Mouse (Mus musculus): Measurements from ENCODE around the gene Olfr893. TPM values are rescaled to one million over a fixed set of nuclear protein-coding genes. Genes with fewer than 3 reads are reported as not detected.
"Not testable (repeated sequence)": the region's sequence is repeated elsewhere in the genome, so short reads cannot be mapped to it uniquely, and the experiment has no call there.

Gene Olfr893
- polyA plus RNA-seq (2012; ENCODE audit: insufficient read depth, insufficient read length, missing spikeins): not detected in 2 replicates

DNA sequence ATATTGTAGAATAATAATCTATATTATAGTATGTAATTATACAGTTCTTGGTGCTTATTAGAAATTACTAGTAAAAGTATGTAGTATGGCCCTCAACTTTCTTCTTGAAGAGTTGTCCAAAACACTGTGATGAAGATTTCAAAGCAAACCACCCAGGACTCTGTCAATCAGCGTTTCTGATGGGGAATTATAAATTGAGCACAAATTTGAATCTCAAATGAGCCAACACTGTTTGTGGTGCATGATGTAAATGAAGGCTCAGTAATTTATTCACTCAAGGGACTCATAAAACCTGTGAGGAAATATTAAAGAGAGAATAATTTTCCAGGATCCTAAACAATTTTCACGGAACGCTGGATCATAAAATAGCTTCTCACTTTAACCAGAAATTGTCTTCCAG, at the start of gene Olfr893:
Gene Olfr893 (plus strand): TSS at position 301 of the 400 bp plus-strand sequence.
- no peaks in the 10 kb centered on the region for H3K4me1 ChIP-seq (ENCODE audit: control insufficient read depth, insufficient read depth, insufficient read length, low read length)
- no peak within 1 kb of the TSS for H3K27ac ChIP-seq (replicated peaks; ENCODE audit: low read depth, low read length)
- no peak within 1 kb of the TSS for H3K4me3 ChIP-seq (ENCODE audit: insufficient read depth, low read depth, low read length)

DNA sequence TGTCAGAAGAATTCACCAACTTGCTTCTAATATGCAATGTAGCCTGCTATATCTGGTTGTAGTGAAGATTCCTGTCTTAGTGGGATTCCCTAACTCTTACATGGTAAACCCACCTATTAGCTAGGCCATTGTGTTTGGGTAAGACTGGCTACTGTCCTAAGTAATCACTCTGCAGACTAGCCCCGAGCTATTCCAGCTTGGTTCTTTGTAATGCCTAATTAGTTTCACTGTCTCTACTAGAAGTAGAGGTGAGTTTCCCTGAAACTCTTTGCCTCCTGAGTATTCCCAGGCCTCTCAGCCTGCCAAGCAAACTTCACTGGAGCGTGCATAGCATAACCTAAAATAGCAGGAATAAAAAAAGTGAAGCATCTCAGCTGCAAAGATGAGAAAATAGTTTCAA, 39.8 kb upstream of the Olfr893 start:
- not testable (repeated sequence) for H3K4me1 ChIP-seq (ENCODE audit: control insufficient read depth, insufficient read depth, insufficient read length, low read length); H3K4me3 ChIP-seq (ENCODE audit: insufficient read depth, low read depth, low read length); H3K27ac ChIP-seq (replicated peaks; ENCODE audit: low read depth, low read length)

DNA sequence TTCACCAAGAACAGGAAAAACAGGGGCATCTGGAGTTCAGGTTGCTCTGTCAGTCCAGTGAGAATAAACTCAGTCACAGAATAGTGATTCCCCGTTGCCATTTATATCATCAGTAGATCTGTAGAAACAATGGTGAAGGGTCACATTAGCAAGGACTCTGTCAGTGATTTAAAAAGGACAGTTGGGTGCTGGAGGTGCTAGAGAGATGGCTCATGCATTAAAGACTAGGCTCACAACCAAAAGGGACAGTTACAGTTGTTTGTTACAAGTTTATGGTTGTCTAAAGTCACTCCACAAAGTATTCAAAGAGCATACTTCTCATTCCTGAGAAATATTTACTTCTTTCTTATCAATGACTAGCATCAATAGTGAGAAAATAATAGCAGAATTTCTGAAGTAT, 27.4 kb upstream of the Olfr893 start, which contains the start of gene Olfr891:
Gene Olfr891 (minus strand): TSS at position 101 of the 400 bp plus-strand sequence.
- Histone ChIP-seq H3K4me3 (ENCODE audit: insufficient read depth, low read depth, low read length) (no peak within 1 kb of the TSS), H3K4me1 (ENCODE audit: control insufficient read depth, insufficient read depth, insufficient read length, low read length) (no peaks in the 10 kb centered on the region), H3K27ac (replicated peaks; ENCODE audit: low read depth, low read length) (no peak within 1 kb of the TSS)

DNA sequence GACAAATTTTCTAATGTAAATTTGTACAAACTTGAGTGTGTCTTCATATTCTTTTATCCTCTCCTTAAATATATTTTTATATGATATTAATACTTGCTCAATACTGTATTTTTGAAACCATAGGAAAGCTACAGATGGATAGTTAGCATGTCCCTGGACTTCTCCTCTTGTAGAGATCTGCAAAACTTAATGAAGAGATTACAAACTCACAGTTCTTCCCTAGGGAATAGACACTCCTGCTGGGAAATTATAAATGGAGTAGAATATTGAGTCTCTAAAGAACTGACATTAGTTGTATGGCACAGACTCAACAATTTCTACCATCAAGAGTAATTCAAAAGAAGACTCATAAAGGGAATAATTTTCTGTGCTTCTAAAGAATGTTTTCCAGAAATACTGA, 9.6 kb downstream of the Olfr893 start, which contains the start of gene Olfr894:
Gene Olfr894 (plus strand): TSS at position 301 of the 400 bp plus-strand sequence.
- no peak within 1 kb of the TSS for H3K4me3 ChIP-seq (ENCODE audit: insufficient read depth, low read depth, low read length)
- H3K4me1 ChIP-seq (ENCODE audit: control insufficient read depth, insufficient read depth, insufficient read length, low read length): no peaks in the 10 kb centered on the region
- no peak within 1 kb of the TSS for H3K27ac ChIP-seq (replicated peaks; ENCODE audit: low read depth, low read length)

DNA sequence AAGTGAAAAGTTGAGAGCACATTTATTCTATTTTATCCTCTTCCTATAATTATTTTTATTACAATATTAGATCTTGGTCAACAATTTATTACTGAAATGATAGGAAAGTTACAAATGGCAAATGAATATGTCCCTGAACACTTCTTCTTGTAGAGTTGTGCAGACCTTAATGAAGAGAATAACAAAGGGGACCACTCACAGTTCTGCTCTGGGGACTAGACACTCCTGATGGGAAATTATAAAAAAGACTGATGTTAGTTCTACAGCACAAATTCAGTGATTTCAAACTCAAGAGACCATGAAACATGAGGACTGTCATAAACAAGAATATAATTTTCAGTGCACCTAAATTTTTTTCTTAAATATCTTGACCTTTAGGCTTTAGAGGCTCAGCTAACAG, 44.3 kb downstream of the Olfr893 start, which contains the start of gene Olfr143:
Gene Olfr143 (plus strand): TSS at position 301 of the 400 bp plus-strand sequence.
- H3K27ac ChIP-seq (replicated peaks; ENCODE audit: low read depth, low read length): no peak within 1 kb of the TSS
- H3K4me1 ChIP-seq (ENCODE audit: control insufficient read depth, insufficient read depth, insufficient read length, low read length): no peaks in the 10 kb centered on the region
- no peak within 1 kb of the TSS for H3K4me3 ChIP-seq (ENCODE audit: insufficient read depth, low read depth, low read length)

Other genes with a start within 250 kb of the Olfr893 start
- not detected in 2 replicates for gene Olfr881, start 216.5 kb upstream of the Olfr893 start, polyA plus RNA-seq (2012; ENCODE audit: insufficient read depth, insufficient read length, missing spikeins)
- gene Olfr883, start 182.6 kb upstream of the Olfr893 start, polyA plus RNA-seq (2012; ENCODE audit: insufficient read depth, insufficient read length, missing spikeins): not detected in 2 replicates
- gene Olfr884, start 161.8 kb upstream of the Olfr893 start, polyA plus RNA-seq (2012; ENCODE audit: insufficient read depth, insufficient read length, missing spikeins): not detected in 2 replicates
- not detected in 2 replicates for gene Olfr885, start 147.0 kb upstream of the Olfr893 start, polyA plus RNA-seq (2012; ENCODE audit: insufficient read depth, insufficient read length, missing spikeins)
- gene Olfr887, start 124.3 kb upstream of the Olfr893 start, polyA plus RNA-seq (2012; ENCODE audit: insufficient read depth, insufficient read length, missing spikeins): not detected in 2 replicates
- not detected in 2 replicates for gene Olfr888, start 100.2 kb upstream of the Olfr893 start, polyA plus RNA-seq (2012; ENCODE audit: insufficient read depth, insufficient read length, missing spikeins)
- gene Olfr889, start 93.2 kb upstream of the Olfr893 start, polyA plus RNA-seq (2012; ENCODE audit: insufficient read depth, insufficient read length, missing spikeins): not detected in 2 replicates
- gene Olfr890, start 65.8 kb upstream of the Olfr893 start, polyA plus RNA-seq (2012; ENCODE audit: insufficient read depth, insufficient read length, missing spikeins): not detected in 2 replicates
- not detected in 2 replicates for gene Olfr891, start 27.5 kb upstream of the Olfr893 start, polyA plus RNA-seq (2012; ENCODE audit: insufficient read depth, insufficient read length, missing spikeins)
- not detected in 2 replicates for gene Olfr894, start 9.7 kb downstream of the Olfr893 start, polyA plus RNA-seq (2012; ENCODE audit: insufficient read depth, insufficient read length, missing spikeins)
- not detected in 2 replicates for gene Olfr143, start 44.4 kb downstream of the Olfr893 start, polyA plus RNA-seq (2012; ENCODE audit: insufficient read depth, insufficient read length, missing spikeins)
- not detected in 2 replicates for gene Olfr895, start 59.5 kb downstream of the Olfr893 start, polyA plus RNA-seq (2012; ENCODE audit: insufficient read depth, insufficient read length, missing spikeins)
- gene Olfr896-ps1, start 82.7 kb downstream of the Olfr893 start, polyA plus RNA-seq (2012; ENCODE audit: insufficient read depth, insufficient read length, missing spikeins): not detected in 2 replicates
- not detected in 2 replicates for gene Olfr25, start 120.7 kb downstream of the Olfr893 start, polyA plus RNA-seq (2012; ENCODE audit: insufficient read depth, insufficient read length, missing spikeins)
- gene Olfr898, start 140.0 kb downstream of the Olfr893 start, polyA plus RNA-seq (2012; ENCODE audit: insufficient read depth, insufficient read length, missing spikeins): not detected in 2 replicates
- gene Olfr250, start 158.5 kb downstream of the Olfr893 start, polyA plus RNA-seq (2012; ENCODE audit: insufficient read depth, insufficient read length, missing spikeins): not detected in 2 replicates
- gene Olfr251, start 168.7 kb downstream of the Olfr893 start, polyA plus RNA-seq (2012; ENCODE audit: insufficient read depth, insufficient read length, missing spikeins): not detected in 2 replicates
- not detected in 2 replicates for gene Olfr147, start 193.3 kb downstream of the Olfr893 start, polyA plus RNA-seq (2012; ENCODE audit: insufficient read depth, insufficient read length, missing spikeins)
- gene Olfr901, start 221.1 kb downstream of the Olfr893 start, polyA plus RNA-seq (2012; ENCODE audit: insufficient read depth, insufficient read length, missing spikeins): not detected in 2 replicates
- not detected in 2 replicates for gene Olfr902, start 239.3 kb downstream of the Olfr893 start, polyA plus RNA-seq (2012; ENCODE audit: insufficient read depth, insufficient read length, missing spikeins)

Measured in brown adipose tissue, adult 24 weeks (tissue).